Mouse (Mus musculus) MEL (cell line): Measurements from ENCODE around the gene Stra6.

Experiments used
- CHD1 ChIP-seq: IDR thresholded peaks from 2 replicates; pipeline ENCODE4 v1.6.1; 2012; ENCODE audit warnings: low read depth, mild to moderate bottlenecking, inconsistent platforms, low read length, improper control_type of control experiment
- CHD2 ChIP-seq: IDR thresholded peaks from 2 replicates; pipeline ENCODE4 v1.6.1; 2011; ENCODE audit warnings: low read length, improper control_type of control experiment
- CTCF ChIP-seq, 3 experiments: IDR thresholded peaks in 2 of 3; conservative IDR thresholded peaks in 1 of 3; 2 replicates each; pipeline ENCODE4 v1.5.1; 2011 to 2012; ENCODE audit warnings: low read length in 3 of 3, low read depth in 2 of 3, mild to moderate bottlenecking in 2 of 3, improper control_type of control experiment in 1 of 3, inconsistent platforms in 1 of 3, mixed read lengths in 1 of 3, moderate library complexity in 1 of 3; ENCODE audit not compliant: control insufficient read depth in 1 of 3, insufficient read depth in 1 of 3, poor library complexity in 1 of 3, severe bottlenecking in 1 of 3
- ELF1 ChIP-seq: IDR thresholded peaks from 2 replicates; pipeline ENCODE4 v1.6.1; 2014; ENCODE audit warnings: low read depth, mild to moderate bottlenecking, inconsistent platforms, low read length, improper control_type of control experiment, moderate library complexity
- EP300 ChIP-seq, 2 experiments: IDR thresholded peaks; 2 replicates each; pipeline ENCODE4 v1.6.1; 2011; ENCODE audit warnings: improper control_type of control experiment in 2 of 2, low read length in 2 of 2, low read depth in 1 of 2, mild to moderate bottlenecking in 1 of 2
- JUND ChIP-seq: IDR thresholded peaks from 2 replicates; pipeline ENCODE4 v1.6.1; 2011; ENCODE audit warnings: low read depth, mild to moderate bottlenecking, improper control_type of control experiment, low read length
- MAX ChIP-seq: IDR thresholded peaks from 2 replicates; pipeline ENCODE4 v1.6.1; 2011; ENCODE audit warnings: low read length, improper control_type of control experiment
- POLR2A ChIP-seq, 2 experiments: IDR thresholded peaks; 2 replicates each; pipeline ENCODE4 v1.6.1; 2011 to 2012; ENCODE audit warnings: low read length in 2 of 2, mild to moderate bottlenecking in 2 of 2, control low read depth in 1 of 2, improper control_type of control experiment in 1 of 2, low read depth in 1 of 2, moderate library complexity in 1 of 2; ENCODE audit not compliant: control insufficient read depth in 1 of 2, insufficient read depth in 1 of 2, poor library complexity in 1 of 2
- POLR2AphosphoS2 ChIP-seq: IDR thresholded peaks from 2 replicates; pipeline ENCODE4 v1.6.1; 2011; ENCODE audit warnings: low read length, improper control_type of control experiment
- RAD21 ChIP-seq: IDR thresholded peaks from 2 replicates; pipeline ENCODE4 v1.6.1; 2011; ENCODE audit warnings: mild to moderate bottlenecking, low read depth, low read length, improper control_type of control experiment
- RCOR1 ChIP-seq: IDR thresholded peaks from 2 replicates; pipeline ENCODE4 v1.6.1; 2012; ENCODE audit warnings: low read depth, mild to moderate bottlenecking, inconsistent platforms, low read length, improper control_type of control experiment
- ZMIZ1 ChIP-seq: IDR thresholded peaks from 2 replicates; pipeline ENCODE4 v1.6.1; 2012; ENCODE audit warnings: low read depth, mild to moderate bottlenecking, inconsistent platforms, low read length, improper control_type of control experiment, moderate library complexity

GRCm38 (mm10) chr9:58201861-58202549 lies 138.4 kb downstream of the Stra6 start:
- TF ChIP-seq CHD1, result no peak
- no peak for TF ChIP-seq MAX
- TF ChIP-seq CTCF (IDR thresholded peaks at IDR 0.05 in 2 of 3, conservative IDR thresholded peaks at IDR 0.05 in 1 of 3; ENCODE audit: control insufficient read depth in 1 of 3, insufficient read depth in 1 of 3, low read depth in 2 of 3, low read length in 3 of 3, poor library complexity in 1 of 3, severe bottlenecking in 1 of 3), result no peak
- no peak for TF ChIP-seq RCOR1
- TF ChIP-seq POLR2A (IDR thresholded peaks at IDR 0.05; ENCODE audit: control insufficient read depth in 1 of 2, insufficient read depth in 1 of 2, low read depth in 1 of 2, low read length in 2 of 2, poor library complexity in 1 of 2), result no peak
- no peak for TF ChIP-seq JUND
- no peak for TF ChIP-seq RAD21
- TF ChIP-seq ELF1, result no peak
- TF ChIP-seq CHD2, result no peak
- no peak for TF ChIP-seq EP300 (IDR thresholded peaks at IDR 0.05; ENCODE audit: low read depth in 1 of 2, low read length in 2 of 2)
- no peak for TF ChIP-seq POLR2AphosphoS2
- no peak for TF ChIP-seq ZMIZ1
